Mouse (Mus musculus): ENCODE measurements around the gene Igf1r. TPM values are rescaled to one million over a fixed set of nuclear protein-coding genes. Genes with fewer than 3 reads are reported as not detected.
A peak's percentile ranks its signal among the peaks of the same experiment; 100 is the strongest.
"Not testable (repeated sequence)": the region's sequence is repeated elsewhere in the genome, so short reads cannot be mapped to it uniquely, and the experiment has no call there.

Igf1r gene
- polyA plus RNA-seq, 1 experiment from 2014 or later, result 19.6 TPM

GRCm38 (mm10) chr7:68271816-68272215 lies 319.2 kb downstream of the Igf1r start:
- H3K4me1 ChIP-seq, result peaks cover 21% of the 10 kb centered on the region
- H3K27ac ChIP-seq, result no peak overlapping the region
- no peaks in the 10 kb centered on the region for H3K36me3 ChIP-seq
- H3K9ac ChIP-seq, result no peak overlapping the region
- H3K9me3 ChIP-seq, result no peaks in the 10 kb centered on the region
- H3K4me2 ChIP-seq, result no peak overlapping the region
- H3K27me3 ChIP-seq, result peaks cover 8% of the 10 kb centered on the region; the same call in 1 of the 2 replicates
- H3K4me3 ChIP-seq, result no peak overlapping the region
- no peak for ATAC-seq (ENCODE audit: borderline replicate concordance, extremely low read depth, low FRiP score, low TSS enrichment)
- 87% methylated on average over 6 of the region's 6 CpGs for WGBS

- no peak for ATAC-seq (ENCODE audit: borderline replicate concordance, extremely low read depth, low FRiP score, low TSS enrichment)
- peaks cover 8% of the 10 kb centered on the region; the same call in 1 of the 2 replicates for H3K27me3 ChIP-seq
- peaks cover 20% of the 10 kb centered on the region for H3K4me1 ChIP-seq
- H3K9me3 ChIP-seq, result no peaks in the 10 kb centered on the region
- WGBS, result 90% methylated on average over 10 of the region's 10 CpGs
- H3K36me3 ChIP-seq, result no peaks in the 10 kb centered on the region
- H3K9ac ChIP-seq, result no peak overlapping the region
- H3K4me3 ChIP-seq, result no peak overlapping the region
- H3K4me2 ChIP-seq, result no peak overlapping the region
- no peak overlapping the region for H3K27ac ChIP-seq
Measured at GRCm38 (mm10) chr7:68272607-68273006, 320.0 kb downstream of the Igf1r start.

DNA sequence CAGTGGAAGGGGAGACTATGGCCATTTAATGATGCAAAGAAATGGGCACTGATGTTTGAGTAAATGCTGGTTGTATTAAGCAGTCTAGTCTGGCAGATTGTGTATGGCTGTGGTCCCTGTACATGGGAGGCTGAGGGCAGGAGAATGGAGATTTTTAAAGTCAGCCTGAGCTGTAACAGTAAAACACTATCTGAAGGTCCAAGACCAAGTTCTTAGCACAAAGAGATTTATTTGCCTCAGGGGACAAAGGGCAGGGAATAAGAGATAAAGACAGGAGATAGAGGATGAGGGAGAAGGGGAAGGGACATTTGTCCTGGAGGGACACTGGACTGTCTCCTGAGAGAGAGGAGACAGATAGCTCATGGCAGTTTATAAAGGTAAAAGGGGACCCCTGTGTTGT lies 320.9 kb downstream of the Igf1r start, which contains the start of gene Fam169b:
Gene Fam169b, plus strand, starts transcription at position 325 of the 400 bp plus-strand sequence.
- no peak within 1 kb of the TSS for H3K27ac ChIP-seq

GRCm38 (mm10) chr7:68274218-68274617 lies 321.6 kb downstream of the Igf1r start:
- H3K9ac ChIP-seq, result no peak overlapping the region
- WGBS, result 56% methylated on average over 2 of the region's 2 CpGs

More for the DNA sequence above, 320.9 kb downstream of the Igf1r start, which contains the start of gene Fam169b:
- H3K27me3 ChIP-seq, result peaks cover 8% of the 10 kb centered on the region; the same call in 1 of the 2 replicates
- H3K9ac ChIP-seq, result no peak within 1 kb of the TSS
- H3K4me2 ChIP-seq, result no peak within 1 kb of the TSS
- H3K4me3 ChIP-seq, result no peak within 1 kb of the TSS
- no peaks in the 10 kb centered on the region for H3K9me3 ChIP-seq
- no peak for ATAC-seq (ENCODE audit: borderline replicate concordance, extremely low read depth, low FRiP score, low TSS enrichment)
- H3K4me1 ChIP-seq, result peaks cover 20% of the 10 kb centered on the region
- H3K36me3 ChIP-seq, result no peaks in the 10 kb centered on the region

GRCm38 (mm10) chr7:68274951-68275350 lies 322.3 kb downstream of the Igf1r start:
- H3K36me3 ChIP-seq, result no peaks in the 10 kb centered on the region
- no peak for ATAC-seq (ENCODE audit: borderline replicate concordance, extremely low read depth, low FRiP score, low TSS enrichment)
- peaks cover 8% of the 10 kb centered on the region; the same call in 1 of the 2 replicates for H3K27me3 ChIP-seq
- H3K4me1 ChIP-seq, result peaks cover 22% of the 10 kb centered on the region
- H3K27ac ChIP-seq, result no peak overlapping the region
- no peak overlapping the region for H3K4me3 ChIP-seq
- no peaks in the 10 kb centered on the region for H3K9me3 ChIP-seq
- 52% methylated on average over 9 of the region's 9 CpGs for WGBS
- no peak overlapping the region for H3K4me2 ChIP-seq
- H3K9ac ChIP-seq, result no peak overlapping the region

More at GRCm38 (mm10) chr7:68274218-68274617, 321.6 kb downstream of the Igf1r start:
- no peaks in the 10 kb centered on the region for H3K36me3 ChIP-seq
- H3K27ac ChIP-seq, result no peak overlapping the region
- H3K4me2 ChIP-seq, result no peak overlapping the region
- no peaks in the 10 kb centered on the region for H3K9me3 ChIP-seq
- peaks cover 21% of the 10 kb centered on the region for H3K4me1 ChIP-seq
- H3K4me3 ChIP-seq, result no peak overlapping the region
- H3K27me3 ChIP-seq, result peaks cover 8% of the 10 kb centered on the region; the same call in 1 of the 2 replicates
- ATAC-seq (ENCODE audit: borderline replicate concordance, extremely low read depth, low FRiP score, low TSS enrichment), result no peak

- Histone ChIP-seq H3K4me1 (peaks cover 19% of the 10 kb centered on the region), H3K4me2 (peak overlapping the region; percentile 91), H3K4me3 (peak overlapping the region; percentile 40), H3K9ac (peak overlapping the region; percentile 30; the same call in 1 of the 2 replicates)
- H3K27me3 ChIP-seq; H3K9me3 ChIP-seq; H3K27ac ChIP-seq; ATAC-seq (ENCODE audit: borderline replicate concordance, extremely low read depth, low FRiP score, low TSS enrichment); H3K36me3 ChIP-seq: not testable (repeated sequence)
- 48% methylated on average over 9 of the region's 9 CpGs for WGBS
Measured at GRCm38 (mm10) chr7:68275445-68275837, 322.8 kb downstream of the Igf1r start.

DNA sequence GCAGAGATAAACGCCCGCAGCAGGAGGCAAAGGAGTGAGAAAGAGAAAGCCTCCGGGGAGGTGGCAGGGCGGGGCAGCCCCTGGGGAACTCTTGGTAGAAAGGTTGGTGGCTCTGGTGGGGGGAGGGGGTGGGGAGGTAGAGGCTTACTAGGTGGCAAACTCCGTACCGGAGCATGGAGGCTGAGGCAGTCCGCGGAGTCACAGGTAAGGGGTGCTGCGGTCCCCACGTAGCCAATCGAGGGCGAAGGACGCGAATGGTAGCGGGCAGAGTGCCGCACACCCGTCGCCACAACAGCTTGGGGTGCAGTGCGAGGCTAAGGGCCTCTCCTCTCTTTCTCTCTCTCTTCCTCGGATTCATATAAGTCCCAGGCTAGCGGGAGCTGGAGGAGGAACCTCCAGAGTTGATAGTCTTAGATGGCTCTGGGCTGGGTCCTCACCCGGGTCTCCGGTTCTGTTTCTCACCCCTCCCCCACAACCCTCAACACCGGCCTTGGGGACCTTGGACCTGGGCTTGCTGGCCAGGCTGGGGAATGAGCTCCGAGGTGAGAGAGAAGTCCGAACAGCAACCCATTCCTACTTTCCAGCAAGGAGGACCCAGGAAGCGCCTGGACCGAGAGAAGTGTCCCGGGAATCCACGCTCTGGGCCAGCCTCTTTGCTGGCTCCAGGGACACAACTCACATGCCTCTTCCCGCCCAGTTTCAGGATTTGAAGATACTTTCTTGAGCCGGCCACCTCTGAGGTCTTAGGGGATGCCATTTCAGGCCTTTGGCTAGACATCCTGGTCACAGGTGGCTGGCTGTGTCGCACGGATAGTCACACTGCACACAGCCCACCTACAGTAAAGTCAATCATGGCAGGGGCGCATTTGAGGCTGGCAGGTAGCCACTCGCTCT lies 323.5 kb downstream of the Igf1r start:
- no peak for ATAC-seq (ENCODE audit: borderline replicate concordance, extremely low read depth, low FRiP score, low TSS enrichment)
- peaks cover 8% of the 10 kb centered on the region; the same call in 1 of the 2 replicates for H3K27me3 ChIP-seq
- peak overlapping the region; percentile 30 for H3K9ac ChIP-seq
- H3K4me1 ChIP-seq, result peaks cover 16% of the 10 kb centered on the region; the same call in 1 of the 2 replicates
- H3K4me3 ChIP-seq, result peak overlapping the region; percentile 40
- WGBS, result 8% methylated on average over 36 of the region's 36 CpGs
- no peak overlapping the region for H3K27ac ChIP-seq
- no peaks in the 10 kb centered on the region for H3K9me3 ChIP-seq
- H3K36me3 ChIP-seq, result no peaks in the 10 kb centered on the region
- peak overlapping the region; percentile 91 for H3K4me2 ChIP-seq

- H3K9me3 ChIP-seq, result no peaks in the 10 kb centered on the region
- H3K27me3 ChIP-seq, result peaks cover 8% of the 10 kb centered on the region; the same call in 1 of the 2 replicates
- H3K36me3 ChIP-seq, result no peaks in the 10 kb centered on the region
- no peak overlapping the region for H3K9ac ChIP-seq
- H3K4me1 ChIP-seq, result peaks cover 16% of the 10 kb centered on the region; the same call in 1 of the 2 replicates
- no peak overlapping the region for H3K4me3 ChIP-seq
- WGBS, result 38% methylated on average over 11 of the region's 11 CpGs
- no peak overlapping the region for H3K4me2 ChIP-seq
- no peak overlapping the region for H3K27ac ChIP-seq
- no peak for ATAC-seq (ENCODE audit: borderline replicate concordance, extremely low read depth, low FRiP score, low TSS enrichment)
Measured at GRCm38 (mm10) chr7:68277054-68277896, 324.6 kb downstream of the Igf1r start.

DNA sequence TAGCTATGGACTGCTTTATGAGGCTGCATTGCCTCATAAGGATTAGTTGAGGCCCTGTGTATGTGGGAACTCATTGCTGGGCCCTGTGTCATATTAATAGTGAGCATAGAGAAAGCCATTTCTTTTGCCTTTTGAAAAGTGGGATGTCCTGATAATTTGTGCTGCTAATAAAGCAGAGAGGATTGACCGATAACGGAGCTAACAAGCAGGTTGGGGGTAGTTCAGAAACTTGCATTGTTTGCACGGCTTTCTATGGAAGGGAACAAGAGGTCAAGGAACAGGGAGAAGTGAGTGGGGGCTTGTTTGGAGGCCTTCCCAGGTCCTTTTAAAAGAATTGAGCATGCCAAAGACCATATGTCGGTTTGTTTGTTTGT lies 325.3 kb downstream of the Igf1r start:
- Histone ChIP-seq H3K27ac (no peak overlapping the region), H3K4me1 (peaks cover 16% of the 10 kb centered on the region; the same call in 1 of the 2 replicates), H3K9ac (no peak overlapping the region), H3K4me2 (no peak overlapping the region), H3K9me3 (no peaks in the 10 kb centered on the region), H3K36me3 (no peaks in the 10 kb centered on the region), H3K4me3 (no peak overlapping the region), H3K27me3 (peaks cover 8% of the 10 kb centered on the region; the same call in 1 of the 2 replicates)
- no peak for ATAC-seq (ENCODE audit: borderline replicate concordance, extremely low read depth, low FRiP score, low TSS enrichment)
- 72% methylated on average over 4 of the region's 4 CpGs for WGBS

- 97% methylated on average over 6 of the region's 6 CpGs for WGBS
- no peak overlapping the region for H3K4me3 ChIP-seq
- no peaks in the 10 kb centered on the region for H3K9me3 ChIP-seq
- no peak overlapping the region for H3K9ac ChIP-seq
- no peak overlapping the region for H3K4me2 ChIP-seq
- peaks cover 16% of the 10 kb centered on the region; the same call in 1 of the 2 replicates for H3K4me1 ChIP-seq
- peaks cover 8% of the 10 kb centered on the region; the same call in 1 of the 2 replicates for H3K27me3 ChIP-seq
- no peaks in the 10 kb centered on the region for H3K36me3 ChIP-seq
- no peak overlapping the region for H3K27ac ChIP-seq
- no peak for ATAC-seq (ENCODE audit: borderline replicate concordance, extremely low read depth, low FRiP score, low TSS enrichment)
Measured at GRCm38 (mm10) chr7:68278385-68278784, 325.8 kb downstream of the Igf1r start.

- no peak for ATAC-seq (ENCODE audit: borderline replicate concordance, extremely low read depth, low FRiP score, low TSS enrichment)
- Histone ChIP-seq H3K27me3 (peaks cover 8% of the 10 kb centered on the region; the same call in 1 of the 2 replicates), H3K27ac (no peak overlapping the region), H3K9me3 (no peaks in the 10 kb centered on the region), H3K4me1 (peaks cover 16% of the 10 kb centered on the region; the same call in 1 of the 2 replicates), H3K36me3 (no peaks in the 10 kb centered on the region), H3K4me2 (no peak overlapping the region), H3K4me3 (no peak overlapping the region), H3K9ac (no peak overlapping the region)
- WGBS, result 58% methylated on average over 6 of the region's 6 CpGs
Measured at GRCm38 (mm10) chr7:68278908-68279307, 326.3 kb downstream of the Igf1r start.
